Mouse (Mus musculus): Measurements from ENCODE around the gene Tap1. TPM values are rescaled to one million over a fixed set of nuclear protein-coding genes. Genes with fewer than 3 reads are reported as not detected.
"Not testable (repeated sequence)": the region's sequence is repeated elsewhere in the genome, so short reads cannot be mapped to it uniquely, and the experiment has no call there.

The Tap1 gene
- total RNA-seq, 2 experiments from 2014 or later: 30.5 to 62.5 TPM

DNA sequence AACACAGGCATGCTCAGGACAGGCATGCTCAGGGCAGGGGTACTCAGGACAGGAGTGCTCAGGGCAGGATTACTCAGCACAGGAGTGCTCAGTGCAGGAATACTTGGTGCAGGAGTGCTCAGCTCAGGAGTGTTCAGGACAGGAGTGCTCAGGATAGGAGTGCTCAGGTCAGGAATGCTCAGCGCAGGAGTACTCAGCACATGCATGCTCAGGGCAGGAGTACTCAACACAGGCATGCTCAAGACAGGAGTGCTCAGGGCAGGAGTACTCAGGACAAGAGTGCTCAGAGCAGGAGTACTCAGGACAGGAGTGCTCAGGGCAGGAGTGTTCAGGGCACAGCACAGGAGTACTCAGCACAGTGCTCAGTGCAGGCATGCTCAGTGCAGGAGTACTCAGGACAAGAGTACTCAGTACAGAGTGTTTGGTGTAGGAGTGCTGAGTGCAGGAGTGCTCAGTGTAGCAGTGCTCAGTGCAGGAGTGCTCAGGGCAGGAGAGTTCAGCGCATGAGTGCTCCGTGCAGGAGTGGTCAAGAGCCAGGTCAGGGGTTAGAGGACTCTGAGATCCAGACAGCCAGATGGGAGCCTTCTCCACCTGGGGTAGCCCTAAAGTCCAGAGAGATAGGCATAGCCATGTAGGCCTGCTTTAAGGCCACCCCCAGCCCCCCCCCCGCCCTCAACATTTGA, 15.5 kb downstream of the Tap1 start:
- no peak for ATAC-seq (replicated peaks; ENCODE audit: poor library complexity)

DNA sequence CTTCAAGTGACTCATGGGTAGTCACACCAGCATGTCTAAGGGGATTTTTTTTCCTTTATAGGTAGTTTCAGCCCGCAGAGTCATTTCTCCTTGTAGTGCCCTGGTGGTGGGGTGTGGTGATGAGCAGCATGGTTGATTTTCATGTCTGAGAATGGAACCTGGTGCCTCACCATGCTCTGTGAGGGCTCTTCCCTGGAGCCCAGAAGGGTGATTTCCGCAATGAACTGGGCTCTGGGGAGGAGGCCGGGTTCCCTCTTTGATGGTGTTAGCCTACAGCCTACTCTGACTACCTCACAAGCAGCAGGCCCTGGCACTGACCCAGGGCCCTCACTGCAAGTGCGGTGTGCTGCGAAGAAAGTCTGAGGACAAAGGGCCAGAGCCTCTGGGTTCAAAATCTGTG, 16.1 kb downstream of the Tap1 start, which contains the start of gene Tap2:
Gene Tap2, plus strand, starts transcription at position 84 of the 400 bp plus-strand sequence.
- ATAC-seq (replicated peaks; ENCODE audit: poor library complexity): no peak

DNA sequence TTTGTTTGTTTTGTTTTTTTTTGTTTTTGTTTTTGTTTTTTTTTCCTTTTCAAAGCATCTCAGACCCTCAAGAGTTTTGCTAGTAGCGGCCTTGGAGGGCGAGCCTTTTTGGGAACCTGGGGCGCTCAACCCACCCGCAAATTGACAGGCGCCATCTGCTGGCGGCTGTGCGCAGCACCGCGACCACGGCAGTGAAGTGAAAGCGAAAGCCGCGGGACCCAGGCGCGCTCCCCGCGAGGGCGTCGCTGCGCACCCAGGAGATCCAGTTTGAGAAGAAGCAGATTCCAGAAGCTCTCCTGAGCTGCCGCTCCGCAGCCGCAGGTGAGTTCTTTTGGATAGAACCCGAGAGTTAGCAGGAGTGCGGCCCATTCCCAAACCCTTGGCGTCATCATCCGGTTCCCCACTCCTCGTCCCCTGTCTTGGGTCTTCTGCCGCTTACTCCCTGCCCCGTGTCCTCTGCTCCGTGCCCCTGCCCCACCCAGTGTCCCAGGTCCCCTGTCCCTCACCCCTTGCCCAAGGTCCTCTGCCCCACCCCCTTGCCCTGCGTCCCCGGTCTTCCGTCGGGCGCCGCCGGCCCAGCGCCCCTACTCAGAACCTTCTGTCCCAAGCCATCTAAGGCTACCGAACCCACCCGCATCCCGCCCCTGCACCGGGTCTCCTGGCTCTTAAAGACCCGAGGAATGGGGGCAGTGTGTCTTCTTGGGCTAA, 17.1 kb downstream of the Tap1 start:
- peak; percentile 70 for ATAC-seq (replicated peaks; ENCODE audit: poor library complexity)

DNA sequence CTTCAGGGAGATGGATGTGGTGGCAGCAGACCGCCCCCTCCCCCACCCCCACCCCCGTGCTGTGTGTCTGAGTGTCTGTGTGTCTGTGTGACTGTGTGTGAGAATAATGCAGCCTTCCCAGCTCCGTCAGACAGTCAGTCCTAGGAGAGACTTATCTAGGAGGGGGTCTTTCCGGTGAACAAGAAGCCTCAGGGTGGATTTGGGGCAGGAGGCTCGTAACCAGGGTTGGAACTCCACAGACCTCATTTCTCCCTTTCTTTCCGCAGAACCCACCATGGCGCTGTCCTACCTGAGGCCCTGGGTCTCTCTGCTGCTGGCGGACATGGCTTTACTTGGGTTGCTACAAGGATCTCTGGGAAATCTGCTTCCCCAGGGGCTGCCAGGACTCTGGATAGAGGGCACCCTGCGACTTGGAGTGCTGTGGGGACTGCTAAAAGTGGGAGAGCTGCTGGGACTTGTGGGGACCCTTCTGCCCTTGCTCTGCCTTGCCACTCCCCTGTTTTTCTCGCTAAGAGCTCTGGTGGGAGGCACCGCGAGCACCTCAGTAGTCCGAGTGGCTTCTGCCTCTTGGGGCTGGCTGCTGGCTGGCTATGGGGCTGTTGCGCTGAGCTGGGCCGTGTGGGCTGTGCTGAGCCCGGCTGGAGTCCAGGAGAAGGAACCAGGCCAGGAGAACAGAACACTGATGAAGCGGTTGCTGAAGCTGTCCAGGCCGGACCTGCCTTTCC, 17.8 kb downstream of the Tap1 start:
- ATAC-seq (replicated peaks; ENCODE audit: poor library complexity): peak; percentile 7; the same call in 1 of the 2 replicates

DNA sequence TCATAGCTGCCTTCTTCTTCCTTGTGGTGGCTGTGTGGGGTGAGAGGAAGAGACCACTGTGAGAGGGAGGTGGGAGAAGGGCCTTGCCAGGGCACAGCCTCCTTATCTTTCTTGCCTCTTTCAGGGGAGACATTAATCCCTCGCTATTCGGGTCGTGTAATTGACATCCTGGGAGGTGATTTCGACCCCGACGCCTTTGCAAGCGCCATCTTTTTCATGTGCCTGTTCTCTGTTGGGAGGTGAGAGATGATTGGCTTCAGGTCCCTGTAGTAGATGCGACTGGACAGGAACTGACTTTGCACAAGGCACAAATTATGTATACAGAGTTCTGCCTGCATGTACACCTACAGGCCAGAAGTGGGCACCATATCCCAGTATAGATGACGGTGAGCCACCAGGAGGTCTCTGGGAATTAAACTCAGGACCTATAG, 18.4 kb downstream of the Tap1 start:
- ATAC-seq (replicated peaks; ENCODE audit: poor library complexity): peak; percentile 59

DNA sequence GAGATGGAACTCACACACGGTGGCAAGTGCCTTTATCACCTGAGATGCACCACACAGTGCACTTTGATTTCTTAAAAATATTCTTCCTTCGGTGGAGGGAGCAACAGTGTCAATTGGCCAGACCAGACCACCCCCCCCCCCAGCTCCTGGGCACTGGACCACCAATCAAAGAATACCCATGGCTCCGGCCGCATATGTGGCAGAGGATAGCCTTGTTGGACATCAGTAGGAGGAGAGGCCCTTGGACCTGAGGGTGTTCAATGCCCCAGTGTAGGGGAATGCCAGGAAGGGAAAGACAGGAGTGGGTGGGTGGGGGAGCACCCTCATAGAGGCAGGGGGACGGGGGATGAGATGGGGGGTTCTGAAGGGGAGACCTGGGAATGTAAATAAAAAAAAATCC, 19.4 kb downstream of the Tap1 start:
- no peak for ATAC-seq (replicated peaks; ENCODE audit: poor library complexity)

DNA sequence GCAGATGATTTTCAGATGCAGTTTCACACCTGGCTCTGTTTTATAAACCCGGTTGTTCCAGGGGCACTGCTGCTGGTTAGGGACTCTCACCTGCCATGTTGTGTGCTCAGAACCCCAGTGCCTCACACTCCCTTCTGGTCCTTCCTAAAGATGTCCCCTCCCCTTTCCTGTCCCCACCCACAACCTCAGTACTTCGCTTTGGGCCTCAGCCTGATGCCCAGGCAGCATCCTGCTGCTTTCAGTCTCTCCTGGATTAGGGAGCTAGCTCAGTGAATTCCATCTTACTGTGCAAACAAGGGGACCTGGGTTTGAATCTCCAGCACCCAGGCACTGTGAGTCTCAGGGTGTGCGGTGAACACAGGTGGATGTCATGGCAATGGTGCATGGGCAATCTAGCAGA, 20.1 kb downstream of the Tap1 start:
- no peak for ATAC-seq (replicated peaks; ENCODE audit: poor library complexity)

DNA sequence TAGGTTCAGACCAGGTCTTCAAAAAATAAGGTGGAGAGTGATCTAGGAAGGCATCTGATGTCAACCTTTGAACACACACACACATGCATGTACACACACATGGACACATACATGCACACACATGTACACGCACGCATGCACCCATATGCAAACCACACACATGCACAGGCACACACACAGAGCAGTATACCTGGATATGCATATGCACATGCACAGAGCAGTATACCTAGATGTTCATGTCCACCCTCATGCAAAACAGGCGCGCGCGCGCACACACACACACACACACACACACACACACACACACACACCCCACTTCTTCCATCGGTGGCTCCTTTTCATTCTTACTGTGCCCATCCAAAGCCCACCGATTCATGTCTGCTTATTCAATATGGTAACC, 20.5 kb downstream of the Tap1 start:
- no peak for ATAC-seq (replicated peaks; ENCODE audit: poor library complexity)

DNA sequence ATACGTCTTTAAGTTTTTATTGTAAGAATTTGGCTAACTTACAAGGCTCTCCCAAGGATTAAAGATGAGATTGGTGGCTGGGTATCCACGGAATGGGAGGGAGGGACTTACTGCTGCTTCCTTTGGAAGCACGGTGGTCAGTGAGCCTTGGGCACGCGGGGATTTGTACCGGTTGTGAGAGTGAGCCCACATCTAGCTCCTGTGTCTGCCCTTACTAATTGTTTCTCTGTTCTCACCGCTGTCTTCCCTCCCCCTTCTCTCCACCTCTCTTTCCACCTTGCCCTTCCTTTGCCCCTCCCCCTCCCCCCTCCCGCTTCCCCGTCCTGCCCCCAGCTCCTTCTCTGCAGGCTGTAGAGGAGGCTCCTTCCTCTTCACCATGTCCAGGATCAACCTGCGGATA, 21.1 kb downstream of the Tap1 start:
- ATAC-seq (replicated peaks; ENCODE audit: poor library complexity): no peak

DNA sequence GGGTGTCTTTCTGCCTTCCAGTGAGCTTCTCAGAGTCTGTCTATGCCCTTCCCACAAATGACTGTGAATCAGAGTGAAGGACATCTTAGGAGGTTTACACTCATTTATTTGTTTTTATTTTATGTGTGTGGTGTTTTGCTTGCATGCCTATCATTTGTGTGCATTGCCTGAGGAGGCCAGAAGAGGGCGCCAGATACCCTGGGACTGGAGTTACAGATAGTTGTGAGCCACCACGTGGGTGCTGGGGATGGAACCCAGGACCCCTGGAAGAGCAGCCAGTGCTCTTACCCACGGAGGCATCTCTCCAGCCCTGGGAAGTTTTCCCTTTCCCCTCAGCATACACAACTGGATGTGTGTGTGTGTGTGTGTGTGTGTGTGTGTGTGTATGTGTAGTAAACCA, 22.3 kb downstream of the Tap1 start:
- no peak for ATAC-seq (replicated peaks; ENCODE audit: poor library complexity)

DNA sequence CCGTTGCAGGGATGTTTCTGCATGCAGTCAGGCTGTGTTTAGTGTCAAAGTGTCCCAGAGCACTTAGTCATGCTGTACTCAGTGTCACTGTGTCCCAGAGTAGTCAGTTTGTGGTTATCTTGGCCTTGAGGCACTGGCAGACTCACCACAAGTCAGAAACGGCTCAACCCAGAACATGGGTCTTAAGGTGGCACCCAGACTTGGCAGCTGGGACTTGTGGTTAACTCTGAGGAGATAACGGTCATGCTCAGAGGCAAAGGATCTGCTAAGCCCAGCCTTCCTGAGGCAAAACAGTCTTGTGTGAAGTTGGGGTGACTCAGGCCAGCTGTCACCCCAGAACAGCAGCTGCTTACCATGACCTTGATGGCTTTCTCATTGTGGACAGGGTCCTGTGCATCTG, 23.2 kb downstream of the Tap1 start:
- peak; percentile 88 for ATAC-seq (replicated peaks; ENCODE audit: poor library complexity)

DNA sequence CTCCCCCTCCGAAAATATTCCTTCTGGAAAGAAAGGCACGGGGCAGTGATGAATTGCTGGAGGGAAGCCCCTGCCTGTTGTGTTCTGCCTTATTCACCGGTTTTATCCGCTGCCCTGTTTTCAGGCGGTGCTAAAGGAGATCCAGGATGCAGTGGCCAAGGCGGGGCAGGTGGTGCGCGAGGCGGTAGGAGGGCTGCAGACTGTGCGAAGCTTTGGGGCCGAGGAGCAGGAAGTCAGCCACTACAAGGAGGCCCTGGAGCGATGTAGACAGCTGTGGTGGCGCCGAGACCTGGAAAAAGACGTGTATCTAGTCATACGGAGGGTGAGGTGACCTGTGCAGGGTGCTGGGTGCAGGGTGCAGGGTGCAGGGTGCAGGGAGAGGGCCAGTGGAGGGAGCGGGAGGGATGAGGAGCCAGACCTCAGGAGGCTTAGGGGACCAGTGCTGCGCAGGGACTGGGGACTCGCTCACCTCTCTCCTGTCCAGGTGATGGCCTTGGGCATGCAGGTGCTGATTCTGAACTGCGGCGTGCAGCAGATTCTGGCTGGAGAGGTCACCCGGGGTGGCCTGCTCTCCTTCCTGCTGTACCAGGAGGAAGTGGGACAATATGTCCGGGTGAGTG, 24.5 kb downstream of the Tap1 start:
- no peak for ATAC-seq (replicated peaks; ENCODE audit: poor library complexity)

DNA sequence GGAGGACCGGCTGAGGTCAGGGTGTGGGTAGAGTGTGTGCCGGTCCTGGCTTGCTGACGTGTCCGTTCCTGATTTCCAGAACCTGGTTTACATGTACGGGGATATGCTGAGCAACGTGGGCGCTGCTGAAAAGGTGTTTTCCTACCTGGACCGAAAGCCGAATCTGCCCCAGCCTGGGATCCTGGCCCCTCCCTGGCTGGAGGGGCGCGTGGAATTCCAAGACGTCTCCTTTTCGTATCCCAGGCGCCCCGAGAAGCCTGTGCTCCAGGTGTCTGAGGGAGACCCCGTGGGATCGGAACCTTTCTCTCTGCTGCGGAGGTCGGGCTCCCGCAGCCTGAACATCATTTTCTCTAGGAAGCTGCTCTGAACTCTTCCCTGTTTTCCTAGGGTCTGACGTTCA, 26.6 kb downstream of the Tap1 start:
- no peak for ATAC-seq (replicated peaks; ENCODE audit: poor library complexity)

DNA sequence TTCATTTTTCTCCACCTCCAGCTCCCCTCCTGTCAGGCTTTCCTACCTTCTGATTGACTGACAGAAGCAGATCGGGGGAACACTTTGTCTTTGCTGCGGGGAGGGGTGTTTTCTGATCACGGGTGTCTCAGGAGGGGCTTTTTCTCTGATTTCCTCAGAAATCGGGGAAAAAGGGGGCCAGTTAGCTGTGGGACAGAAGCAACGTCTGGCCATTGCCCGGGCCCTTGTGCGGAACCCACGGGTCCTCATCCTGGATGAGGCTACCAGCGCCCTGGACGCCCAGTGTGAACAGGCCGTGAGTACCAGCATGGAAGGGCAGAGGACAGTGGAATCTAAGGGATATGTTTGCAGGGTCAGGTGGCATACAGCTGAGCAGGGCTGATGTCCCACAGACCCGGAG, 27.8 kb downstream of the Tap1 start:
- no peak for ATAC-seq (replicated peaks; ENCODE audit: poor library complexity)

DNA sequence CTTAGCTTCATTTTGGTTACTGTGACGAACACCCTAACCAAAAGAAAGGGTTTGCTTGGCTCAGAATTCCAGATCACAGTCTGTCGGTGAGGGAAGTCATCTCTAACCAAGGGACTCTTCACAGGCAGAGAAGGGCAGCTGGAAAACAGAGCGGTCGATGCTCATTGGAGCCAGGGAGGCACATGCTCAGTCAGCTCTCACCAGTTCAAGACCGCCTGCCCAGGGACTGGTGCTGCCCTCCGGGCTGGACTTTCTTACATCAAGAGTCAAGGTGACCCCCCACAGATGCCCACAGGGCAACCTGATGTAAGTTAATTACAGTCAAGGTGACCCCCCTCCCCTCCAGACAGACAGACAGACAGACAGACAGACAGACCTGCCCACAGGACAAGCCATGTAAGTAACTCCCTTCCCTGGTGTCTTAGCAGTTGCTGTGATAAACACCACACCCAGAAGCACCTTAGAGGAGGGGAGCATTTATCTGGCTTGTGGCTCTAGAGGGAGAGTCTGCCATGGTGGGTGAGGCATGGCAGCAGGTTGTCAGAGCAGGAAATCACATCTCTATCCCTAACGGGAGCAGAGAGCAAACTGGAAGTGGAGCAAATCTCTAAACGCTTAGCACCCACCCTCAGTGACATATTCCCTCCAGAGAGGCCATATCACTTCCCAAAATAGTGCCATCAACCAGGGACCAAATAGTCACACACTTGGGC, 30.0 kb downstream of the Tap1 start:
- ATAC-seq (replicated peaks; ENCODE audit: poor library complexity): peak; percentile 52

DNA sequence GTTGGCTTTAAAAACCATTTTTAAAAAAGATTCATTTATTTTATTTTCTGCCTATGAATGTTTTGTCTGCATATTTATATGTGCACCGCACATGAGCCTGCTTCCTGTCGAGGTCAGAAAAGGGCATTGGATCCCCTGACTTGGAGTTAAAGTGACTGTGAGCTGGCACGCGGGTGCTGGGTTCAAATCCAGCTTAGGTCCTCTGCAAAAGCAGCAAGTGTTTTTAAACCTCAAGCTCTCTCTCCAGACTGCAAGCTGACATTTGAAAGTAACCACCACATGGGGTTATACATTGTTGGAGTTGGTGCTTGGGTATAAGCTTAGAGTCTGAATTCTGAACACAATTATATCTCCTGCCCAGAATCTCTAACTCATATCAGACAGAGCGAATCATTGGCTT, 30.6 kb downstream of the Tap1 start:
- no peak for ATAC-seq (replicated peaks; ENCODE audit: poor library complexity)

DNA sequence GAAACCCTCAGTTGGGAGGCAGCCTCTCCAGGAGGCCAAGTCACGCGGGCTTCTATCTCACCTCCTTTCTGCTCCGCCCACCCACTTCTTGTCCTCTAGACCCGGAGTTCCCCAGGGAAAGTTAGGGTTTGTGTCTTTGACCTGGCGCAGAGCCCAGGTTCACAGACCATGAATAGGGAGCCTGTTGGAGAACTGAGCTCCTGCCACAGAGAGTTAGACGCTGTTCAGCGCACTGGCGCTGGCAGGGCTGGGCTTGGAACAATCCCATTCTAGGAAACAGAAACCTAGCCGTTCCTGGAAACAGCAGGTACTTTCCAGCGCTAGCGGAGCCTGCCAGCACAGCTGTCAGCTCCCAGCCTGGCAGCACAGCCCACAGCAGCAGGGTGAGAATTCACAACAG, 31.3 kb downstream of the Tap1 start:
- ATAC-seq (replicated peaks; ENCODE audit: poor library complexity): peak; percentile 39; the same call in 1 of the 2 replicates

DNA sequence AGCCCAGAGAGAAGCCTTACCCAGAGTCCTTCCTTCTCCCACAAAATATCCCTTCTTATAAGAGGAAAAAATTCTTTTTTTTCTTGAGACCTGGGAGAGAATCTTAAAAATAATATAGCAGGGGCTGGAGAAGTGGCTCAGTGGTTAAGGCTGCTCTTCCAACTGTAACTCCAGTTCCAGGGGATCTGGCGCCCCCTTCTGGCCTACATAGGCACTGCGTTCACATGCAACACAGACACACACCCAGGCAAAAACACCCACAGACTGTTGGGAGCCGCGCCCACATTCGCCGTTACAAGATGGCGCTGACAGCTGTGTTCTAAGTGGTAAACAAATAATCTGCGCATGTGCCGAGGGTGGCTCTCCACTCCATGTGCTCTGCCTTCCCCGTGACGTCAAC, 31.7 kb downstream of the Tap1 start:
- ATAC-seq (replicated peaks; ENCODE audit: poor library complexity): peak; percentile 46; the same call in 1 of the 2 replicates

DNA sequence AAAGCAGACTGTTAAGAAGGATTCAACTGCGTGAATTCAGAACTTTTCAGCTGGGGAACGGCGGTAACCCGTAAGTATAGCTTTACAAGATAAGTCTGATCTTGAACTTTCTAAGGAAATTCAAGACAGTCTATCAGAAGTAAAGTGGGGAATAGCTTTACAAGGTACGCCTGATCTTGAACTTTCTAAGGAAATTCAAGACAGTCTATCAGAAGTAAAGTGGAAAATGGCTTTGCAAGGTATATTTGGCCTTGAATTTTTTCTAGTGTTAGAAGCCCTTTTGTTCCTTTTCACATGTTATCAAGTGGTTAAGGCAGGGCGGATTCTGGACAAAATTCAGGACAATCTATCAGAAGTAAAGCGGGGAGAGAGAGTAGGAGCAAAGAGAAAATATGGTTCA, 32.4 kb downstream of the Tap1 start:
- ATAC-seq (replicated peaks; ENCODE audit: poor library complexity): not testable (repeated sequence)

DNA sequence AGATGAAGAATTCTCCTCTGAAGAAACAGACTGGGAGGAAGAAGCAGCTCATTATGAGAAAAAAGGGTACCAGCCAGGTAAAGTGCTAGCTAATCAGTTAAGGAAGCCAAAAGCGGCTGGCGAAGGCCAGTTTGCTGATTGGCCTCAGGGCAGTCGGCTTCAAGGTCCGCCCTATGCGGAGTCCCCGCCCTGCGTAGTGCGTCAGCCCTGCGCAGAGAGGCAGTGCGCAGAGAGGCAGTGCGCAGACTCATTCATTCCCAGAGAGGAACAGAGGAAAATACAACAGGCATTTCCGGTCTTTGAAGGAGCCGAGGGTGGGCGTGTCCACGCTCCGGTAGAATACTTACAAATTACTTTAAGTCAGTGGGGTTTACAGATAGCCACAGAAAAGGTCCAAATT, 33.0 kb downstream of the Tap1 start:
- not testable (repeated sequence) for ATAC-seq (replicated peaks; ENCODE audit: poor library complexity)

DNA sequence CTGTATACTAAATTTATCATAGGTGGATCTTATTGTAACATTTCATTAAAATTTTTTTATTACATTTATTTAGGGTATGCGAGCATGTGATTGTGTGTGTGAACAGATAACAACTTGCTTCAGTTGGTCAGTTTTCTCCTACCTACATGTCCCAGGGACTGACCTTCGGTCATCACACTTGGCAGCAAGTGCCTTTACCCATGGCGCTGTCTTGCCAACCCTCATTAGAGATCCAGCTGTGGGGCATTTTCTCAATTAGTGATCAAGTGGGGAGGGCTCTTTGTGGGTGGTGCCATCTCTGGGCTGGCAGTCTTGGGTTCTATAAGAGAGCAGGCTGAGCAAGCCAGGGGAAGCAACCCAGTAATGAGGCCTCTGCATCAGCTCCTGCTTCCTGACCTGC, 37.5 kb downstream of the Tap1 start:
- ATAC-seq (replicated peaks; ENCODE audit: poor library complexity): no peak

Measured in megakaryocyte progenitor cell, adult 5-6 weeks (primary cell).